Mouse (Mus musculus) embryonic facial prominence, embryonic 10.5 days (tissue): ENCODE measurements around the gene Ints6. TPM values are rescaled to one million over a fixed set of nuclear protein-coding genes. Genes with fewer than 3 reads are reported as not detected.

Experiments used
- DNase-seq: peaks from one replicate; pipeline ENCODE4 v3.0.0-alpha.2; 2017; ENCODE audit warnings: low spot score
- H3K27ac ChIP-seq: fragments of 300-500 bp; sonication (generic); replicated peaks from 2 replicates; pipeline ENCODE4 v1.5.1; 2016; ENCODE audit warnings: mild to moderate bottlenecking
- H3K27me3 ChIP-seq: fragments of 300-500 bp; sonication (generic); replicated peaks from 2 replicates; pipeline ENCODE4 v1.6.1; 2016; ENCODE audit warnings: low read depth, mild to moderate bottlenecking; ENCODE audit not compliant: poor library complexity, severe bottlenecking
- H3K36me3 ChIP-seq: fragments of 300-500 bp; sonication (generic); replicated peaks from 2 replicates; pipeline ENCODE4 v1.6.1; 2016; ENCODE audit warnings: mild to moderate bottlenecking, moderate library complexity
- H3K4me1 ChIP-seq: fragments of 300-500 bp; sonication (generic); 2 replicates; pipeline ENCODE4 v1.6.1; 2016
- H3K4me3 ChIP-seq: fragments of 300-500 bp; sonication (generic); 2 replicates; pipeline ENCODE4 v1.5.1; 2016; ENCODE audit warnings: mild to moderate bottlenecking, moderate library complexity
- H3K9me3 ChIP-seq: fragments of 300-500 bp; sonication (generic); 2 replicates; pipeline ENCODE4 v1.6.1; 2016; ENCODE audit warnings: mild to moderate bottlenecking
- WGBS: fragments of 180-500 bp; shearing (Covaris S2); methylation state at CpG from one replicate; pipeline ENCODE4 v1.1.7; 2016; 5-methylcytosine and 5-hydroxymethylcytosine counted together
- polyA plus RNA-seq: library from polyadenylated mRNA; unstranded; fragments of >200 nt; fragmentation: Nextera tagmentation; extraction: Ambion mirVana; gene quantifications from 2 replicates; pipeline ENCODE4 v1.2.1, GENCODE M21; 2016

Gene Ints6
- polyA plus RNA-seq, 1 experiment from 2014 or later: 19.9 TPM

DNA sequence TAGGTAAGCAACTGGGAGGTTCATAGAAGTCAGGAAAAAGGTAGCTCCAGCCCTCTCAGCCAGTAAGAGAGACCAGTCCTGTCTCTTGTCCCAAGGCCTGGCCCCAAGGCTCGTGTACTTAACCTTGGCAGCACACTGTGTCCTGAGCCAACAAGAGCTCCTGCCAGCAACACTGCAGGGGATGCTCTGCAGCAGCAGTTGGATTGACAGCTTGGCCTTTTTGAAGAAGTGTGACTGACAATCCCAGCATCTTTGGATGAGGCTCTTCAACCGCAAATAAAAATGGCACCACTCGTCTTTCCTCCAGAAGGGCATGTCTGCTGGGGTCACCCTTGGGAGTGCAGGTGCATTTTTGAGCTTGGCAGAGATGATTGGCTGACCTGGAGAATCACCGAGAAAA is 120.6 kb downstream of the Ints6 start:
- 74% methylated on average over 4 of the region's 4 CpGs for WGBS
- no peak overlapping the region for H3K27ac ChIP-seq
- H3K27me3 ChIP-seq: no peaks in the 10 kb centered on the region
- no peaks in the 10 kb centered on the region for H3K36me3 ChIP-seq
- no peak for DNase-seq
- H3K9me3 ChIP-seq: no peaks in the 10 kb centered on the region
- no peak overlapping the region for H3K4me3 ChIP-seq
- H3K4me1 ChIP-seq: peaks cover 9% of the 10 kb centered on the region; the same call in 1 of the 2 replicates

DNA sequence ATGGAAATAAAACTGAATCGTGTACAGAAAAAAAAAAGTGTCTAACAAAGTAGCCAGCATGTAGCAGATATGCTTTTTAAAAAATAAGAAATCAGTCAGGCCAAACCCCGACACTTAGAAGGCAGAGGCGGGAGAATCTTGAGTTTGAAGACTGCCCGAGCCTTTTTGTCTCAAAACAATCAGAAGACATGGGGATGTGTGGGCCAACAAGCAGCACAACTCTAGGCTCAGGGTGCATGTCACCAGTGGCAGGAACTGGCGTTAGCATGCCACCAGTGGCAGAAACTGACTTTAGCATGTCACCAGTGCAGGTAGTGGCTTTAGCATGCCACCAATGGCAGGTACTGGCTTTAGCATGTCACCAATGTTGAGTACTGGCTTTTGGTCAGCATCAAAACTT is 121.4 kb downstream of the Ints6 start:
- WGBS: 87% methylated on average over 5 of the region's 5 CpGs
- DNase-seq: no peak
- Histone ChIP-seq H3K4me1 (peaks cover 9% of the 10 kb centered on the region; the same call in 1 of the 2 replicates), H3K4me3 (no peak overlapping the region), H3K27me3 (no peaks in the 10 kb centered on the region), H3K36me3 (no peaks in the 10 kb centered on the region), H3K27ac (no peak overlapping the region), H3K9me3 (no peaks in the 10 kb centered on the region)

DNA sequence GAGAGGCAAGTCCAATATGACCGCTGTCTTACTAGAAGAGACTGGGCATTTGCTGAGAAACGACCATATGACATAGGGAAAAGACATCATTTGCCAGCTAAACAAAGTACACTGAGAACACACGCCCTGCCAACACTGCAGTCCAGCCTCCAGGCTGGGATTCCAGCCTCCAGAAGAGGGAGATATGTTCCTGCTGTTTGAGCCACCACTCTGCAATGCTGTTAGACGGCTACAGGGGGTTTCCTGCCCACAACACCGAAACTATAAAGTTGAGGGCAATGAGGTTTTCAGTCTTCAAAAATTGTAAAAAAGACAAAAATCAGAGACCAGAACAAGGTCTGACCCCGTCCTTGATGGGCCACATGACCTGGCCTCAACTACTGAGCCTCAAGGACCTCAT is 121.9 kb downstream of the Ints6 start:
- Histone ChIP-seq H3K36me3 (no peaks in the 10 kb centered on the region), H3K27ac (no peak overlapping the region), H3K4me1 (peaks cover 9% of the 10 kb centered on the region; the same call in 1 of the 2 replicates), H3K9me3 (no peaks in the 10 kb centered on the region), H3K27me3 (no peaks in the 10 kb centered on the region), H3K4me3 (no peak overlapping the region)
- DNase-seq: no peak
- WGBS: 74% methylated on average over 6 of the region's 6 CpGs

DNA sequence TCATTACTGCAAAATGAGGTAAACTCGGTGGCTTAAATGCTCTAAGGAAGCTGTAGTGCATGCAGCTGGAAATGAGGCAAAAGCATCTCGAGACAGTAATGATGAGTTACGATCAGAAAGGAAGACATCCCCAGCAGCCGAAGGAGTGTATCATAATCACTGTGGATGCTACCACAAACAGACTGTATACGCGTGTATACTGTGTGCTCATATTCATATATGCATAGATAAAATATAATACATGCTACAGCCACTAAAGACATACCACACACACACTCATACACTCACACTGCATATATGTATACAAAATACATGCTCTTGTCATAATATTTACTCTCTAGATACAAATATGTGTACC is 122.6 kb downstream of the Ints6 start:
- no peak overlapping the region for H3K4me3 ChIP-seq
- H3K4me1 ChIP-seq: peaks cover 9% of the 10 kb centered on the region; the same call in 1 of the 2 replicates
- WGBS: 63% methylated on average over 6 of the region's 6 CpGs
- H3K9me3 ChIP-seq: no peaks in the 10 kb centered on the region
- H3K27ac ChIP-seq: no peak overlapping the region
- no peaks in the 10 kb centered on the region for H3K36me3 ChIP-seq
- no peaks in the 10 kb centered on the region for H3K27me3 ChIP-seq
- no peak for DNase-seq

DNA sequence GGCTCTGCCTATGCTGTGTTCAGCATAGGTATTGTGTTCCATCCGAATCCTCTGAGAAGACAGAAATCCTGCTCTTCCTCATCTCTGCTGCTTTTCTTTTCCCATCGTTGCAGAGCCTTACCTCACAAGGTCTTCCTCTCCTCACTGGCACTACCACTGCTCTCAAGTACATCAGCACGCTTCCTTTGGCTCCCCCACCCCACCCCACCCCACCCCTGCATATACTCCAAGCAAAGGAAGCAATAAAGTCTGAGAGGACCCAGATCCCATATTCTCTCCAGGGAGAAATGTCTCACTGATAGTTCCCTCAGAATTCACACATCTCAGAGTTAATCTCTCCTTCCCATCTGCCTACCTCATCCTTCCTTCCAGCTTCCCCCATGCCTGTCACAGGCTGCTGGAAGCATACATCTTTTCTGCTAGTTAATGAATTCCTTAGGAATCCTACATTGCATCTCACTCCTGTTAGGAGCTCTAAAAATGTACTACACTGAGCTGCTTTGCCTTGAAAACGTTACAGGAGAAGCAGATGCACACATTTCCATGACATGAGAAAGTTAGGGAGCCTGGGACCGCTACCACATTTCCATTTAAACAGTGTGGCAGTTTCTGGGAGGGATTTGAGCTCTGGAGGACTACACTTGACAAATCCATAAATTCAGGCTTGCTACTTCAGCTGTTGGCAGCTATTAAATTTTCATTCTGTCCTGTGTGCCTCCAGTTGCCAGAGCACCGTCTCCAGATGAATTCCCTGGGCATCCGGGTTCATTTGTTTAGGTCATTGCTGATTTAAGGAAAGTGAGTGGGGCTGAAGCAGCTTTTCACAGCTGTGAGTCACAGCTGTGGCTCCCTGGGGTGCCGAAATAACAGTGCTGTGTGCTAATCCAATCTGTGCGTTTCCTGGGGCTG is 123.3 kb downstream of the Ints6 start:
- no peak for DNase-seq
- no peaks in the 10 kb centered on the region for H3K9me3 ChIP-seq
- no peaks in the 10 kb centered on the region for H3K27me3 ChIP-seq
- WGBS: 36% methylated on average over 9 of the region's 9 CpGs
- H3K36me3 ChIP-seq: no peaks in the 10 kb centered on the region
- H3K27ac ChIP-seq: no peak overlapping the region
- H3K4me1 ChIP-seq: peaks cover 9% of the 10 kb centered on the region; the same call in 1 of the 2 replicates
- H3K4me3 ChIP-seq: no peak overlapping the region

DNA sequence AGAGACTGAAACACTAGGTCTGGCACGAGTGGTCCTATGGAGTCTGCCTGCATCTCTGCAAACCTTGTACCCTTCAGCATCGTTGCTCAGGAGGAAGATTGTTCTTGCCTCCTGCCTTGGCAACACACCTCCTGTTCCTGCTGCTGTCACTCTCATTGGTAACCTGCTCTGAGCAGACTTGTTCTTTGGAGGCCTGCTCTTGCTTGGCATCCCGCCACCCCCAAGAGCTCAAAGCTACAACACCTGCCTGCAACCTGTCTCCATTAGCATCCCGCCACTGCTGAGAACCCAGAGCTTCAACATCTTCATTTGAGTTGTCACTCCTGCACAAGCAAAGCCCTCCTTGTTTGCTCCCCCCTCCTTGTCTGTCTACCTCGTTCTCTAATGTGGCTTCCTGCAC is 133.0 kb downstream of the Ints6 start:
- no peaks in the 10 kb centered on the region for H3K36me3 ChIP-seq
- WGBS: 86% methylated on average over 5 of the region's 5 CpGs
- no peak overlapping the region for H3K4me3 ChIP-seq
- peaks cover 6% of the 10 kb centered on the region; the same call in 1 of the 2 replicates for H3K4me1 ChIP-seq
- no peak for DNase-seq
- H3K27me3 ChIP-seq: no peaks in the 10 kb centered on the region
- no peak overlapping the region for H3K27ac ChIP-seq
- H3K9me3 ChIP-seq: no peaks in the 10 kb centered on the region

Other genes with a start within 250 kb of the Ints6 start
- gene Fam124a, start 205.4 kb downstream of the Ints6 start, polyA plus RNA-seq: 1.6 and 2.8 TPM in 2 replicates
- not detected in 2 replicates for gene Gm4131, start 194.2 kb downstream of the Ints6 start, polyA plus RNA-seq
- gene Serpine3, start 97.5 kb downstream of the Ints6 start, polyA plus RNA-seq: not detected in 2 replicates
- 13.6 and 16.0 TPM in 2 replicates for gene Wdfy2, start 76.5 kb upstream of the Ints6 start, polyA plus RNA-seq
- gene Defb48, start 223.3 kb upstream of the Ints6 start, polyA plus RNA-seq: not detected in 2 replicates
- gene Defb47, start 236.9 kb upstream of the Ints6 start, polyA plus RNA-seq: not detected in 2 replicates